Mouse (Mus musculus) heart, postnatal 0 days (tissue): ENCODE measurements around the gene Plekhg2. TPM values are rescaled to one million over a fixed set of nuclear protein-coding genes. Genes with fewer than 3 reads are reported as not detected.

Source experiments
- ATAC-seq: fragments of 200-750 bp; cut with Nextera tagmentation; 2 replicates; pipeline ENCODE4 v1.8.0; 2017; ENCODE audit warnings: low read depth, moderate number of reproducible peaks, moderate library complexity; ENCODE audit not compliant: insufficient read depth
- DNase-seq: peaks from one replicate; pipeline ENCODE4 v3.0.0-alpha.2; 2016; ENCODE audit warnings: low spot score
- H3K27ac ChIP-seq: fragments of 300-500 bp; sonication (generic); 2 replicates; pipeline ENCODE4 v1.5.1; 2014; ENCODE audit warnings: low read depth, mild to moderate bottlenecking
- H3K27me3 ChIP-seq: fragments of 300-500 bp; sonication (generic); 2 replicates; pipeline ENCODE4 v1.6.1; 2014; ENCODE audit warnings: low read length, mixed read lengths; ENCODE audit not compliant: control insufficient read depth, insufficient read depth
- H3K36me3 ChIP-seq: fragments of 300-500 bp; sonication (generic); replicated peaks from 2 replicates; pipeline ENCODE4 v1.6.1; 2014; ENCODE audit warnings: low read length, mixed read lengths; ENCODE audit not compliant: control insufficient read depth, insufficient read depth
- H3K4me1 ChIP-seq: fragments of 300-500 bp; sonication (generic); 2 replicates; pipeline ENCODE4 v1.6.1; 2014; ENCODE audit warnings: antibody characterized with exemption; ENCODE audit not compliant: control insufficient read depth, insufficient read depth
- H3K4me2 ChIP-seq: fragments of 300-500 bp; sonication (generic); 2 replicates; pipeline ENCODE4 v1.6.1; 2014; ENCODE audit warnings: low read depth, mild to moderate bottlenecking, low read length, moderate library complexity
- H3K4me3 ChIP-seq: fragments of 300-500 bp; sonication (generic); 2 replicates; pipeline ENCODE4 v1.5.1; 2014; ENCODE audit warnings: low read depth, low read length
- H3K9ac ChIP-seq: fragments of 300-500 bp; sonication (generic); replicated peaks from 2 replicates; pipeline ENCODE4 v1.6.1; 2014; ENCODE audit warnings: low read depth, low read length, mixed read lengths
- H3K9me3 ChIP-seq: fragments of 300-500 bp; sonication (generic); replicated peaks from 2 replicates; pipeline ENCODE4 v1.6.1; 2016; ENCODE audit warnings: low read length; ENCODE audit not compliant: control insufficient read depth
- CTCF ChIP-seq: IDR thresholded peaks from 2 replicates; pipeline ENCODE4 v1.5.1; 2016; ENCODE audit warnings: antibody characterized with exemption, control low read depth, low read depth
- EP300 ChIP-seq: IDR thresholded peaks from 2 replicates; pipeline ENCODE4 v1.6.1; 2016; ENCODE audit warnings: antibody characterized with exemption, low read depth
- WGBS: fragments of 180-500 bp; shearing (Covaris S2); extraction: QIAGEN DNeasy Blood & Tissue Kit; methylation state at CpG from one replicate; pipeline ENCODE4 v1.1.7; 2014; 5-methylcytosine and 5-hydroxymethylcytosine counted together
- polyA plus RNA-seq: library from polyadenylated mRNA; unstranded; fragments of >200 nt; fragmentation: Nextera tagmentation; extraction: Ambion mirVana; gene quantifications from 2 replicates; pipeline ENCODE4 v1.2.1, GENCODE M21; 2015
- total RNA-seq: library from RNA; depleted of rRNA; stranded (reverse); fragments of >200 nt; gene quantifications from 2 replicates; pipeline ENCODE4 v1.2.3, GENCODE M21; 2014; ENCODE audit warnings: low replicate concordance

Plekhg2 gene
- total and polyA plus RNA-seq, 2 experiments from 2014 or later, result 13.7 to 41.7 TPM

DNA sequence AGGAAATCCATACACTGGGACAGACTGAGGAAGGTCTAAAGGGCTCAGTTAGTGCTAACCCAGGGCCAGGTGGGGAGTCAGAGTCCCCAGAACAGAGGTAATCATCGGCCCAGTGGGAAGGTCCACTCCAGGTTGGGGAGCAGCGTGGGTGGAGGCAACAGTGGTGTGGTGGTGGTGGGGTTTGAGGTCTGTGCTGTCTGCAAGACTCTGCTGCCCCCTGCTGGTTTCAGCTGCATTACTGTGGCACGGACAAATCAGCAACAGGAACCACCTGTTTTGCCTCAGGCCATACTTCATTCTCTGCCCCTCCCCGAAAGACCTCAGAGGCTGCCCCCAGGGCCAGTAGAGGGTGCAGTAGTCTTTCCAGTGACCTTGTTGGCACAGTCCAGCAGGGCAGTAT is 14.1 kb upstream of the Plekhg2 start:
- peaks cover 44% of the 10 kb centered on the region for H3K36me3 ChIP-seq
- H3K9ac ChIP-seq, result no peak overlapping the region; the same call in 1 of the 2 replicates
- ATAC-seq (peak; percentile 48), DNase-seq (peak; percentile 77)
- 0 out of 2 replicates have a peak, but pooled peaks have one; percentile 27 for TF ChIP-seq EP300
- TF ChIP-seq CTCF, result peak; percentile 96
- peaks cover 22% of the 10 kb centered on the region for H3K4me1 ChIP-seq
- H3K4me3 ChIP-seq, result no peak overlapping the region
- no peaks in the 10 kb centered on the region for H3K27me3 ChIP-seq
- no peaks in the 10 kb centered on the region for H3K9me3 ChIP-seq
- 0 out of 2 replicates have a peak overlapping the region, but pooled peaks have one; percentile 36 for H3K27ac ChIP-seq
- no peak overlapping the region for H3K4me2 ChIP-seq
- WGBS, result 5% methylated on average over 4 of the region's 4 CpGs

DNA sequence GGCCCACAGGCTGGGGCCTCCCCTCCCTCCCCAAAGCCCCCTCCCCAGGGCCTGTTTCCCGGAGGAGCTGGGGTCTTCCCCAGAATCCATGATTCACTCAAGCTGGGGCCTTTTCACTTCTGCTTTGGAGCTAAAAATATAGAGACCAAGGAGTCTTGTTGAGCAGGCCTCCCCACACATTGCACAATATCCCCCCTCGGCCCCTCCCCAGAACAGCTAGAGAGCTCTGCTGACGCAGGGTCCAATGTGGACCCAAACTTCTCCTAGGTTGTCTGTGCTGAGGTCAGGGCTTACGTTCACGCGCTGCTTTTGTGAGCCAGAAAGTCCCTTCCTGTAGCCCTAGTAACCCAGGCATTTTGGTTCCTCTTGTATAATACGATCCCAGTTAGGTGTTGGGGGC is 13.6 kb upstream of the Plekhg2 start:
- Histone ChIP-seq H3K4me1 (peaks cover 25% of the 10 kb centered on the region), H3K27ac (peak overlapping the region; percentile 36; the same call in 1 of the 2 replicates)
- ATAC-seq, result no peak

DNA sequence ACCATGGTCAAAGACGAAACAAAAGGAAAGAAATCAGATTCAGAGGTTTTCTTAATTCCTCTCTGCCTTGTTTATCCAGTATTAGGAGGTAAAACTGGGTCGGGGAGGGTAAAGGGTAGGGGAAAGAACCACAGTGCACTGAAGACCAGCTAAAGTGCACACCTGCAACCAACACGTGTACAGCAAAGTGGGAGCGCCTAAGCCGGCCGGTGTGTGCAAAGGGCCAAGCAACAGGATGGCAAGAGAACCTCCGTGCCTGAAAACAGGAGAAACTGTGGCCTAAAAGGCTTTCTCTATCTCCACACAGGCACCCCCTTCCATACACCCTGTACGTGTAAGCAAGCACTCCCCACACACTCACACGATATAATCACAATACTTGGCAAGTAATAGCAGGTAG is 12.8 kb upstream of the Plekhg2 start:
- ATAC-seq (no peak), DNase-seq (no peak)
- no peak overlapping the region for H3K4me3 ChIP-seq
- H3K36me3 ChIP-seq, result peaks cover 35% of the 10 kb centered on the region
- WGBS, result 86% methylated on average over 9 of the region's 9 CpGs
- peaks cover 33% of the 10 kb centered on the region for H3K4me1 ChIP-seq
- H3K9ac ChIP-seq, result no peak overlapping the region
- H3K27ac ChIP-seq, result peak overlapping the region; percentile 36; the same call in 1 of the 2 replicates
- no peak for TF ChIP-seq EP300
- no peaks in the 10 kb centered on the region for H3K27me3 ChIP-seq
- H3K9me3 ChIP-seq, result no peaks in the 10 kb centered on the region
- H3K4me2 ChIP-seq, result no peak overlapping the region

More for the DNA sequence above, 13.6 kb upstream of the Plekhg2 start:
- Histone ChIP-seq H3K27me3 (no peaks in the 10 kb centered on the region), H3K4me2 (no peak overlapping the region), H3K9me3 (no peaks in the 10 kb centered on the region), H3K36me3 (peaks cover 43% of the 10 kb centered on the region), H3K9ac (no peak overlapping the region; the same call in 1 of the 2 replicates), H3K4me3 (no peak overlapping the region)
- 73% methylated on average over 7 of the region's 7 CpGs for WGBS
- DNase-seq, result no peak
- no peak for TF ChIP-seq EP300
- TF ChIP-seq CTCF, result no peak

GRCm38 (mm10) chr7:28384162-28384561 is 11.8 kb upstream of the Plekhg2 start:
- Histone ChIP-seq H3K9me3 (no peaks in the 10 kb centered on the region), H3K27me3 (no peaks in the 10 kb centered on the region), H3K4me1 (peaks cover 39% of the 10 kb centered on the region), H3K4me2 (no peak overlapping the region), H3K36me3 (peaks cover 27% of the 10 kb centered on the region), H3K27ac (peak overlapping the region; percentile 100; the same call in 1 of the 2 replicates), H3K4me3 (no peak overlapping the region), H3K9ac (no peak overlapping the region)
- TF ChIP-seq CTCF (no peak), EP300 (no peak)
- ATAC-seq, result no peak
- WGBS, result 75% methylated on average over 6 of the region's 6 CpGs
- DNase-seq, result no peak

GRCm38 (mm10) chr7:28383606-28384005 is 11.2 kb upstream of the Plekhg2 start:
- no peak overlapping the region; the same call in 1 of the 2 replicates for H3K4me2 ChIP-seq
- no peak overlapping the region; the same call in 1 of the 2 replicates for H3K9ac ChIP-seq
- H3K36me3 ChIP-seq, result peaks cover 21% of the 10 kb centered on the region
- ATAC-seq (no peak), DNase-seq (no peak)
- no peak overlapping the region for H3K4me3 ChIP-seq
- no peaks in the 10 kb centered on the region for H3K9me3 ChIP-seq
- 63% methylated on average over 4 of the region's 4 CpGs for WGBS
- H3K4me1 ChIP-seq, result peaks cover 39% of the 10 kb centered on the region
- TF ChIP-seq EP300 (no peak), CTCF (no peak)
- no peaks in the 10 kb centered on the region for H3K27me3 ChIP-seq
- peak overlapping the region; percentile 100 for H3K27ac ChIP-seq

DNA sequence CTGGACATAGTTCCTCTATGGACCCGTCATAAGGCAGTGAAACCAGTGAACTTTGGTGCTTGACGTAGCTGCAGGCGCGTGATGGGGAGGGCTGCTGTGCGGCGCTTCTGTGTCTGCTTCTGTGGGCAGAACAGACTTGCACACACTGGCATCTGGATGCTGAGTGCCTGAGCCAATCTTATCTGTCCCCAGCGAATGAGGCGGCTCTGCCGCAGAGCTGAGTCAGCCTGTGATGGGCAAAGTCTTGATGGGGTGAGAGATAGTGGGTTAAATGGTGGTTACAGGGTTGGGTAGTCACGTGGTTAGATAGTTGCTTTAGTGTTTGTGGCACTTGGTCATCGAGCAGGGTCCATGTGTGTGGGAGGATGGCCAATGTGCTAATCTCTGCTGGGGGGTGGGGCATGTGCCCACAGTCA is 10.6 kb upstream of the Plekhg2 start:
- WGBS, result 11% methylated on average over 11 of the region's 11 CpGs
- TF ChIP-seq CTCF (no peak), EP300 (no peak)
- H3K9me3 ChIP-seq, result no peaks in the 10 kb centered on the region
- DNase-seq (peak; percentile 75), ATAC-seq (peak; percentile 3; the same call in 1 of the 2 replicates)
- peaks cover 19% of the 10 kb centered on the region for H3K36me3 ChIP-seq
- H3K27ac ChIP-seq, result peak overlapping the region; percentile 100
- H3K4me2 ChIP-seq, result peak overlapping the region; percentile 81
- H3K9ac ChIP-seq, result peak overlapping the region; percentile 76; the same call in 1 of the 2 replicates
- H3K4me3 ChIP-seq, result 0 out of 2 replicates have a peak overlapping the region, but pooled peaks have one; percentile 3
- peaks cover 39% of the 10 kb centered on the region for H3K4me1 ChIP-seq
- H3K27me3 ChIP-seq, result no peaks in the 10 kb centered on the region
